Mouse (Mus musculus): Measurements from ENCODE around the gene Pcgf2. TPM values are rescaled to one million over a fixed set of nuclear protein-coding genes. Genes with fewer than 3 reads are reported as not detected.

Gene Pcgf2
- total RNA-seq, 2 experiments from 2014 or later, result 1.7 to 2.9 TPM

DNA sequence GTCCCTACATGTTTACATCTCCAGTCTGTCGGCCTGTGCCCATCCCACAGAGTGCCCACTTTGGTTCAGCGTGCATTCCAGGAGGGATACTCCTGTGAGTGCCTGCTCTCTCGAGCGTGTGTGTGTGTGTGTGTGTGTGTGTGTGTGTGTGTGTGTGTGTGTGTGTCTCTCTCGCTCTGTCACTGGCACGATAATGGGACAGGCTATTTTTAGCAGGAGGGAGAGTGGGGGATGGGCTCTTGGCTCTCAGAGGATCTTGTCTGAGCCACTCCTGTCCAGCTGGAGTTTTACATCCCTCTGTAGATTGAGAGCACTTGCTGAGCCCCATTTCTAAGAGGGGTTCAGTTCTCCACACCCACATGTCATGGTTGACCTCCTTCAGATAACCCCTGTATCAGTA is 30.5 kb downstream of the Pcgf2 start:
- H3K4me3 ChIP-seq, result peak overlapping the region; percentile 57
- peak overlapping the region; percentile 85 for H3K27ac ChIP-seq
- no peak for TF ChIP-seq CTCF (IDR thresholded peaks at IDR 0.05)
- DNase-seq, result peak; percentile 85
- intact Hi-C loops (cut with DNase I), result no loop called here

DNA sequence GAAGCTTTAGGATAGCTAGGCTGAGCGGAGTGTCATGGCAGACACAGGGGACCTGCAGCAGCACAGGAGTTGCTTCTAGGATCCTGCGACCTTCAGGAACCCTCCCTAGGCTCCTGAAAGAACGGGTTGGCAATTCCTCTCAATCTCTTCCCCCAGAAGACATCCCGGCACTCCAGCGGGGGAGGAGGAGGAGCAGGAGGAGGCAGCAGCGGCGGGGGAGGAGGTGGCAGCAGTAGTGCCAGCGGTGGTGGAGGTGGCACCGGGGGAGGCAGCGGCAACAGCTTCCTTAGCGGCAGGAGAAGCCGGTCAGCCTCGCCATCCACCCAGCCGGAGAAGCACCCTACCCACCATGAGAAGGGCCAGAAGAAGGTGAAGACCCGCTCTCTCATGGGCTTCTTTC is 31.0 kb downstream of the Pcgf2 start:
- DNase-seq, result peak; percentile 67
- intact Hi-C loops (cut with DNase I), result no loop called here
- peak overlapping the region; percentile 85 for H3K27ac ChIP-seq
- peak overlapping the region; percentile 57 for H3K4me3 ChIP-seq
- TF ChIP-seq CTCF (IDR thresholded peaks at IDR 0.05), result no peak

DNA sequence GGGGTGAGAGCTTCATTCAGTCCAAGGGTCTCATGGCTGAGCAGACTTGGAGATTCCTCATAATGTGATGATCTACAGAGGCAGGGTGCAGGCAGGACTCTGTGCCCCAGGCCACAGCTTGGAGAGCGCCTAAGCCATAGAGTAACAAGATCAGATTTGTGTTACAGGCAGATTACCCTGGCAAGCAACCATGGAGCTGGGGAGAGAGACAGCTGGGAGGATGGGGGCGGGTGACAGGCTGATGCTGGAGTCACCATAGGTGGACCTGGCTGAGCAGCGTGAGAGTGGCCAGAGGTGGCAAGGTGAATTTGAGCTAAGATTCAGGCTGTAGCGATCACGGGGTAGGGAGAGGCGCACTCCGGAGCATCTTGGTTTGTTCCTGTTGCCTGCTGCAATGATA is 32.1 kb downstream of the Pcgf2 start:
- TF ChIP-seq CTCF (IDR thresholded peaks at IDR 0.05), result no peak
- Histone ChIP-seq H3K27ac (peak overlapping the region; percentile 85), H3K4me3 (peak overlapping the region; percentile 15; the same call in 1 of the 2 replicates)
- DNase-seq, result peak; percentile 82
- intact Hi-C loops (cut with DNase I), result no loop called here

DNA sequence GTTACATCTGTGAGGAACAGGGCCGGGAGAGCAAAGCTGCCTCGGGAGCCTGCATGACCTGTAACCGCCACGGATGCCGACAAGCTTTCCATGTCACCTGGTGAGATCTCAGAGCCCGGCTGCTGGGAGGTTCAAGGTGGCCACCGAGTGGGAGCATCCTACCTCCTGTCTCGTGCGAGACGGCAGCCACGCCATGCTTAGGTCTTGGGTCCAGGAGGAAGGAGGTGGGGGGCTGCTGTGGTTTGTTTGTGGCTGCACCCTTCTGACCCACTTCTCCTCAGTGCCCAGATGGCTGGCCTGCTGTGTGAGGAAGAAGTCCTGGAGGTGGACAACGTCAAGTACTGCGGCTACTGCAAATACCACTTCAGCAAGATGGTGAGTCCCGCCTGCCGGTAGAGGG is 33.5 kb downstream of the Pcgf2 start:
- Histone ChIP-seq H3K27ac (peak overlapping the region; percentile 85), H3K4me3 (no peak overlapping the region)
- intact Hi-C loops (cut with DNase I), result no loop called here
- TF ChIP-seq CTCF (IDR thresholded peaks at IDR 0.05), result no peak
- DNase-seq, result no peak

DNA sequence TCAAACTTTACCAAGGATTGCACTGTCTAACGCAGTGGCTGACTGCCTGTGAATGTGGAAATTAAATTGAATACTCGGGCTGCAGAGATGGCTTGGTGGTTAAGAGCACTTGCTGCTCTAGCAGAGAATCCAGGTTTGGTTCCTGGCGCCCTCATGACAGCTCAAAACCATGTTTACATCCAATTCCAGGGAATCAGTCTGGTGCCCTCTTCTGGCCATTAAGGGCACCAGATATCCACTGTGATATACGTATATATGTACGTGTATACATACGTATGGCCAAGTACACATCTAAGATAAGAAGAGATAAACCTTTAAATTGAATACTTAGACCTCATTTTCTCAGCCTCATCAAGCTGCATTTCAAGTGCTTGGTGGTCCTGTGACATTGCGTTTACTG is 34.1 kb downstream of the Pcgf2 start:
- no peak overlapping the region for H3K4me3 ChIP-seq
- no peak overlapping the region for H3K27ac ChIP-seq
- peak; percentile 44 for TF ChIP-seq CTCF (IDR thresholded peaks at IDR 0.05)
- intact Hi-C loops (cut with DNase I), result no loop called here
- DNase-seq, result no peak

DNA sequence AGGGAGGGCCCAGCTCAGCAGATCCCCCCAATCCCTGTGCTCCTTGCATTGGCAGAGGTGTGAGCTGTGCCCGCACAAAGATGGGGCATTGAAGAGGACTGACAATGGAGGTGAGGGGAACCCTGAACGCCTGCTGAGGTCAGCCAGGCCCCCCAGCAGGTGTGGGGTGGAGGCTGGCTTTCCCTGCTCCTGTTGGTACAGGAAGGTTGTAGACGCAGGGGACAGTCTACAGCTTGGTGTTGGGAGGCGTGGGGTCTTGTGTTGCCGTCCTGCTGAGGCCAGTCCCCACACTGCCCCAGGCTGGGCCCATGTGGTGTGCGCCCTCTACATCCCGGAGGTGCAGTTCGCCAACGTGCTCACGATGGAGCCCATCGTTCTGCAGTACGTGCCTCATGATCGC is 34.9 kb downstream of the Pcgf2 start:
- no peak overlapping the region for H3K4me3 ChIP-seq
- H3K27ac ChIP-seq, result 0 out of 2 replicates have a peak overlapping the region, but pooled peaks have one; percentile 92
- no peak for TF ChIP-seq CTCF (IDR thresholded peaks at IDR 0.05)
- no peak for DNase-seq
- intact Hi-C loops (cut with DNase I), result loop anchor here (2.0 kb wide), 1 partner anchor 19 kb away; the partner anchor contains the start of gene Cisd3

DNA sequence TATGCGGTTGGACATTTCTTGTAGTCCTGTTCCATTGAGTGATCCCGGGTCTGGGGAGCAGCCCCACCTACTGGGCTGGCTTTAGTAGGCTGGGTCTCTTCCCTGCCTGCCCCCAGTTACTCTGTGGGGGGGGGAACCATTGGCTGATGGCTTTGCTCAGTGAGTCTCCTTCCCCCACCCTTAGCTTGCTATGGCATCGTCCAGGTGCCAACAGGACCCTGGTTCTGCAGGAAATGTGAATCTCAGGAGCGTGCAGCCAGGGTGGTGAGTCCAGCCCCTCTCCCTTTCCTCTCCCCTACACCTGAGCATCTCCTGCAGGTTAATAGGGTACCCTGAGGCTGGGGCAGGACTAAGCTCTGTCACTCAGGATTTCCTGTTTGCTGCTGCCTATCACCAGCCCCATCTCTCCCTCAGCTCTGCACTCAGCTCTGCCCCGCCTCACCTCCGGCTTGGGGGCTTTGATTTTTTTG is 35.5 kb downstream of the Pcgf2 start:
- TF ChIP-seq CTCF (IDR thresholded peaks at IDR 0.05), result peak; percentile 23; the same call in 1 of the 2 replicates
- Histone ChIP-seq H3K27ac (peak overlapping the region; percentile 92), H3K4me3 (peak overlapping the region; percentile 87)
- no peak for DNase-seq
- intact Hi-C loops (cut with DNase I), result loop anchor here (2.0 kb wide), 1 partner anchor 20 kb away; the partner anchor contains the start of gene Cisd3

DNA sequence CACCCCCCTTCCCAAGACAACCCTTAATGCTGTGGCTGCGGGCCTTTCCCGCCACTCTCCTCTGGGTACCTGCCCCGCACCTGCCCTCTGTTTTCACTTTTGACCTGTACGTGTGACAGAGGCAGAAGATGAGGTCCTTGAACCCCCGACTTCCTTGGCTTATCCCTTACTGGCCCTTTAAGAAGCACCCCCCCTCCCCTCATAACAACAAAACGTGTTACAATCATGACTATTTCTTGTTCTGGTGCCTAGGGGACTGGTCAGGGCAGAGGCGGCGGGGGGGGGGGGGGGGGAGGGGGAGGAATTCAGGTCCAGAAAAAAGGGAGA is 36.0 kb downstream of the Pcgf2 start:
- H3K27ac ChIP-seq, result peak overlapping the region; percentile 92
- no peak for DNase-seq
- intact Hi-C loops (cut with DNase I), result loop anchor here (2.0 kb wide), 1 partner anchor 20 kb away; the partner anchor contains the start of gene Cisd3
- H3K4me3 ChIP-seq, result peak overlapping the region; percentile 87
- no peak for TF ChIP-seq CTCF (IDR thresholded peaks at IDR 0.05)

DNA sequence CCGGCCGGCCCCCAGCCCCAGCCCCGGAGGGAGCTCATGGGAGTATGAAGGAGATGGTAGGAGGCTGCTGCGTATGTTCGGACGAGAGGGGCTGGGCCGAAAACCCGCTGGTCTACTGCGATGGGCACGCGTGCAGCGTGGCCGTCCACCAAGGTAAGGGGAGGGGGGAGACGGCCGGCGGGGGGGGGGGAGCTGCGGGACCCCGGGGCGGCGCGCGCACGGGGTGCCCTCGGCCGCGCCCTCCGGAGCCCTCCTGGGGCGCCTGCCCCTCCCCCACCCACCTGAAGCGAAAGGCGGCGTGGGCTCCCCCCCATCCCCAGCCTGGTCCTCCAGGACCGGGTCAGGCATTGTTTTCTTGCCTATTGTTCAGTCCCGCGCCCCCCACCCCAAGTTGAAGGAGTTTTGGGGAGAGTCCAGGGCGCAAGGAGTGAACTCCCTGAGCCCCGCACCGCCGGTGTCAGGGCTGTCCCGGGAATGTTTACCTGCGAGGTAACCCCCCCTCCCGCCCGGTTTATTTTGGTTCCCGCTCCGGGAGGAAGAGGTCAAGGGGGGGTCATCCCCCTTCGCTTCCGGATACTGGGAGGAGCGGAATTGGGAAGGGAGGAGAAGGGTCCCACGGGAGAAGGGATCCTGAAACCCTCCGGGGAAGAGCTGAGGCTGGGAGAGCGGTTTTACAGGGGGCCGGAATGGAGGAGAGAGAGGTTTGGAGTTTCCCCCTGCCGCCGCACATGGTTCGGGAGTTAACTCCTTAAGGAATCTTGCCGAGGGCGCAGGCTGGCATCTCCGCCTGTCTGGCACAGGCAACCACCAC is 36.6 kb downstream of the Pcgf2 start:
- Histone ChIP-seq H3K27ac (peak overlapping the region; percentile 92), H3K4me3 (peak overlapping the region; percentile 87)
- peak; percentile 69 for DNase-seq
- no peak for TF ChIP-seq CTCF (IDR thresholded peaks at IDR 0.05)
- intact Hi-C loops (cut with DNase I), result loop anchor here (2.0 kb wide), 1 partner anchor 21 kb away; the partner anchor contains the start of gene Cisd3

DNA sequence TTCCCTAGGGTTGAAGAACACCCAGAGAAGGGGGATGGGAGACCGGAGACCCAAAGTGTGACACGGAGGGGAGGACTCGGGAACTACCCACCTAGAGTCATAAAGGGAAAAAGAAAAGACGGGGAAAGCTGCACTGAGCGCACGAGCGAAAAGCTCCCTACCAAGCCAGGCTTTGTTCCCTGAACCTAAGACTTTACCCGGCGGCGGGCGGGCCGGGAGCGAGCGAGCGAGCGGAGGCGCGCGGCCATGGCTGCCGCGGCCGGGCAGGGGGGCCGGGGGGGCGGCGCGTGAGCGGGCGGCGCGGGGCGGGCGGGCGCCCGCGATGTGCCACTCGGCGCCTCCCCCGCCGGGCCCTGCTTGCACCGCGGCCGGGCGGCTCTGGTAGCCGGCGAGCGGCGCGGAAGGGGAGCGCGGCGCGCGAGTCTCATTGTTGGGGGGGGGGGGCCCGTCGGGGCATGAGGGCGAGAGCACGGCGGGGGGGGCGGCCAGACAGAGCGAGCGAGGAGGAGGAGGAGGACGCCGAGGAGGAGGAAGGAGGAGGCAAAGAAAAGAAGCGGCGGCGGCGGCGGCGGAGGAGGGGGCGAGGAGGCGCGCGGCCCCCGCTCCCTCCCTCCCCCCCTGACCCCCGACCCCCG is 37.3 kb downstream of the Pcgf2 start, which contains the start of gene Mllt6:
Gene Mllt6 (plus strand): TSS at position 522 of the 635 bp plus-strand sequence.
- peak; percentile 91 for DNase-seq
- Histone ChIP-seq H3K27ac (peak within 1 kb of the TSS; percentile 92), H3K4me3 (peak within 1 kb of the TSS; percentile 87)
- intact Hi-C loops (cut with DNase I), result no loop called here
- no peak for TF ChIP-seq CTCF (IDR thresholded peaks at IDR 0.05)

DNA sequence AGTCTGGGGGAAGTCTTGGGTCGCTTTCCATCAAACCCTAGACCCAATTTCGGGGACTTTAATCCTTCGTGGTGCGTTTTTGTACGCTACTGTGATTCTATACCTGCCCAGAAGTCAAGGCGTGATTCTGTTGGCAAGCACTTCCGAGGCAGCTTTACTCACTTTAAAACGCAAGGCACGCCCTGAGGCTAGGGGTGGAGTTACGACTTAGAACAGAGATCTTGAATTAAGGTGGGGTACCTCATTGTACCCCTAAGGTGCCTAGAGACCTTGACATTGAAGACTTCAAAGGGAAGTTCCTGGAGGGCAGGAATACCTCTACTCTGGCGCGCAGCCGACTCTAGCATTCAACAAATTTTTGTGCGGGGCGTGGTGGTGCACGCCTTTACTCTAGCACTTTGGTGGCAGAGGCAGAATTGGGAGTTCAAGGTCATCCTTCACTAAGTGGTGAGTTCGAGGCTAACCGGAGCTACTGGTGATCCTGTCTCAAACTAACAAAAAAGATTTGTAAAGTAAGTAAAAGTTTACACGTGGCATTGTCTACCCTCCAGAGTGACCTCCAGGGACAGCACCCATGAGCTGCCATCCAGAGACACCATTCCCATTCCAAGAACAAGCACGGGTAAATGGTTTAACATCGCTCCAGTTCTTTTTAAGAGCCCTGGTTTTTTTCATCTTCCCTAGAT is 37.9 kb downstream of the Pcgf2 start:
- TF ChIP-seq CTCF (IDR thresholded peaks at IDR 0.05), result no peak
- intact Hi-C loops (cut with DNase I), result no loop called here
- H3K27ac ChIP-seq, result peak overlapping the region; percentile 92
- DNase-seq, result peak; percentile 57
- H3K4me3 ChIP-seq, result peak overlapping the region; percentile 87

DNA sequence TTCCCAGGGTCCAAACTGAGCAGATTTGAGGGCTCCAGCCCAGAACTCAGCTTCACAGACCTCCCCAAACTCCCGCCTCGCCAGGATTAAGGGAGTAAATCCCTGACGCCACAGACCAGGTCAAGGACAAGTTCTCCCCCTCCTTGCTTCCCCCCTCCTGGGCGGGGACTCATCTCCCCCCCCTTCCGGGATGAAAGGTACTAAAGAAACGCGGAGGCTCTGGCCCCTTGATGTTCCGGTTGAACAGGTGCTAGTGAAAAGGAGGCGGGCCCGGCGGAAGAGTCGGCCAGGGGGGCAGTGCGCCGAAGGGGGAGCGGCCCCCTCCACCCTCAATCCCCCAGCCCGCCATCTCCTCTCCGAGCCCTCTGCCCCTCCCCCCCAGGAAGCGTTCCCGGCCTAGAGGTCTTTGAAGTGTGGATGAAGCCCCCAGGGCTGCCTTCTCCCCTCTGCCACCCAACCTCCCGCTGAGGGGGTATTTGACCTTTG is 38.6 kb downstream of the Pcgf2 start:
- intact Hi-C loops (cut with DNase I), result no loop called here
- DNase-seq, result peak; percentile 83
- Histone ChIP-seq H3K4me3 (peak overlapping the region; percentile 87), H3K27ac (peak overlapping the region; percentile 92)
- no peak for TF ChIP-seq CTCF (IDR thresholded peaks at IDR 0.05)

Data from gastrocnemius, adult 2 months (tissue).